24 mouse cellular contexts compared by ENCODE assay signal in genomic region chr8:83210676-83211075, GRCm38 (mm10). TPM values are rescaled to one million over a fixed set of nuclear protein-coding genes. Genes with fewer than 3 reads are reported as not detected.
A peak's percentile ranks its signal among the peaks of the same experiment; 100 is the strongest.
DNase-seq lines count a peak whose midpoint lies in the region; ATAC-seq and TF ChIP-seq lines count a peak whose summit lies in the region.
"Had no signal": no experiment of that assay in that cellular context is flagged by ENCODE, and none has a peak within 500 bp of the region (broad histone marks: within the 10 kb centered on the region; RNA-seq: fewer than 3 reads in every experiment).

No protein-coding gene starts in this region.

- 94% methylated on average over 7 of the region's 7 CpGs for WGBS in midbrain, embryonic 11.5 days
- 92% methylated on average over 7 of the region's 7 CpGs for WGBS in midbrain, embryonic 13.5 days
- 86% methylated on average over 7 of the region's 7 CpGs for WGBS in olfactory bulb, adult 2 months

- H3K4me1 ChIP-seq in midbrain, embryonic 11.5 days (ENCODE audit: control insufficient read depth, insufficient read depth, low read length): no peaks in the 10 kb centered on the region; the same call in 1 of the 2 replicates
- peaks cover 17% of the 10 kb centered on the region for H3K4me1 ChIP-seq in midbrain, embryonic 13.5 days (replicated peaks)
- peaks cover 21% of the 10 kb centered on the region for H3K4me1 ChIP-seq in olfactory bulb, adult 2 months (ENCODE audit: control insufficient read depth, insufficient read depth, low read length)
- H3K4me1 ChIP-seq: embryonic facial prominence, embryonic 10.5 days; embryonic facial prominence, embryonic 12.5 days had no signal

- peak; percentile 6 for DNase-seq in cerebellum, adult 9-11 months
- DNase-seq in cerebellum, adult 11-12 months: no peak
- peak; percentile 71 for DNase-seq in midbrain, embryonic 11.5 days (ENCODE audit: low spot score, missing footprints)
- DNase-seq in kidney, adult 9 months: no peak
- DNase-seq: adrenal gland, adult 8-10 months; adrenal gland, postnatal 14 days; adrenal gland, postnatal 36 days; B cell, adult 2 months; cerebellum, adult 18-20 months; cerebellum, adult 8-10 months; cerebellum, postnatal 10 days; cerebellum, postnatal 25 days; forebrain, postnatal 0 days had no signal

- H3K9me3 ChIP-seq in midbrain, embryonic 11.5 days (ENCODE audit: control insufficient read depth, low read length): no peaks in the 10 kb centered on the region
- H3K9me3 ChIP-seq in midbrain, embryonic 13.5 days: no peaks in the 10 kb centered on the region
- H3K9me3 ChIP-seq: embryonic facial prominence, embryonic 10.5 days; embryonic facial prominence, embryonic 12.5 days; forebrain, embryonic 13.5 days; forebrain, embryonic 15.5 days; G1E had no signal

- no peak overlapping the region for H3K9ac ChIP-seq in midbrain, embryonic 11.5 days (ENCODE audit: low read length)
- no peak overlapping the region for H3K9ac ChIP-seq in midbrain, embryonic 13.5 days (replicated peaks)
- H3K9ac ChIP-seq: embryonic facial prominence, embryonic 12.5 days; forebrain, embryonic 13.5 days; forebrain, embryonic 15.5 days; forebrain, postnatal 0 days had no signal

- H3K27me3 ChIP-seq in midbrain, embryonic 11.5 days (ENCODE audit: control insufficient read depth, insufficient read depth, low read length): no peaks in the 10 kb centered on the region
- no peaks in the 10 kb centered on the region for H3K27me3 ChIP-seq in midbrain, embryonic 13.5 days
- H3K27me3 ChIP-seq: CH12.LX; embryonic facial prominence, embryonic 12.5 days; forebrain, embryonic 13.5 days; forebrain, embryonic 15.5 days; Patski had no signal

- no peak for TF ChIP-seq POLR2A in olfactory bulb, adult 2 months (IDR thresholded peaks at IDR 0.05; ENCODE audit: insufficient read depth, low read depth, low read length)

- no peak for ATAC-seq in midbrain, embryonic 11.5 days (ENCODE audit: low FRiP score)
- ATAC-seq in midbrain, embryonic 13.5 days: no peak
- ATAC-seq: activated CD4-positive, CD25-positive, alpha-beta regulatory T cell, adult 4 months; CD4-positive, CD25-positive, alpha-beta regulatory T cell, adult 4 months; forebrain, embryonic 13.5 days; forebrain, embryonic 15.5 days; forebrain, postnatal 0 days; Patski had no signal

- no peak overlapping the region for H3K27ac ChIP-seq in midbrain, embryonic 11.5 days (ENCODE audit: low read depth, low read length)
- H3K27ac ChIP-seq in midbrain, embryonic 13.5 days: no peak overlapping the region
- H3K27ac ChIP-seq in olfactory bulb, adult 2 months (ENCODE audit: insufficient read depth, low read depth, low read length): peak overlapping the region; percentile 87; the same call in 1 of the 2 replicates
- H3K27ac ChIP-seq: embryonic facial prominence, embryonic 10.5 days; embryonic facial prominence, embryonic 12.5 days; forebrain, embryonic 13.5 days; forebrain, embryonic 15.5 days had no signal

- H3K4me3 ChIP-seq in midbrain, embryonic 11.5 days (ENCODE audit: low read depth, low read length): no peak overlapping the region
- H3K4me3 ChIP-seq in midbrain, embryonic 13.5 days (replicated peaks): no peak overlapping the region
- H3K4me3 ChIP-seq in olfactory bulb, adult 2 months (ENCODE audit: insufficient read depth, low read depth, low read length): no peak overlapping the region
- H3K4me3 ChIP-seq: embryonic facial prominence, embryonic 10.5 days; embryonic facial prominence, embryonic 12.5 days; forebrain, embryonic 13.5 days; forebrain, embryonic 15.5 days had no signal

- no peaks in the 10 kb centered on the region for H3K36me3 ChIP-seq in midbrain, embryonic 11.5 days (ENCODE audit: control insufficient read depth, insufficient read depth, low read length)
- peaks cover 27% of the 10 kb centered on the region for H3K36me3 ChIP-seq in midbrain, embryonic 13.5 days
- H3K36me3 ChIP-seq: embryonic facial prominence, embryonic 12.5 days; G1E had no signal

- no peak for TF ChIP-seq CTCF in olfactory bulb, adult 2 months (IDR thresholded peaks at IDR 0.05; ENCODE audit: insufficient read depth, low read depth, low read length)

- H3K4me2 ChIP-seq in midbrain, embryonic 11.5 days: no peak overlapping the region
- no peak overlapping the region for H3K4me2 ChIP-seq in midbrain, embryonic 13.5 days (replicated peaks)
- H3K4me2 ChIP-seq: embryonic facial prominence, embryonic 12.5 days; forebrain, embryonic 13.5 days; forebrain, embryonic 15.5 days had no signal

RNA-seq across cellular contexts. Expression of gene Gm10645, which starts 44.7 kb away (rescaled TPM):
- 5.8 and 6.6 TPM in 2 replicates for polyA plus RNA-seq in midbrain, embryonic 11.5 days (2014; fragmentation: Nextera tagmentation; extraction: Ambion mirVana)
- polyA plus RNA-seq in midbrain, embryonic 13.5 days (2015; fragmentation: Nextera tagmentation; extraction: Ambion mirVana): 6.9 and 7.4 TPM in 2 replicates
- polyA plus RNA-seq in olfactory bulb, adult 2 months (2012; ENCODE audit: insufficient read depth, insufficient read length, low replicate concordance, missing spikeins): not detected in 2 replicates
- polyA plus RNA-seq: activated CD4-positive, CD25-positive, alpha-beta regulatory T cell, adult 4 months; CD4-positive, CD25-positive, alpha-beta regulatory T cell, adult 4 months; G1E had no signal

RNA-seq across cellular contexts. Expression of gene Tbc1d9, which starts 45.5 kb away (rescaled TPM):
- polyA plus RNA-seq in midbrain, embryonic 11.5 days (2014; fragmentation: Nextera tagmentation; extraction: Ambion mirVana): 11.3 and 11.8 TPM in 2 replicates
- 12.6 and 13.5 TPM in 2 replicates for polyA plus RNA-seq in midbrain, embryonic 13.5 days (2015; fragmentation: Nextera tagmentation; extraction: Ambion mirVana)
- polyA plus RNA-seq in olfactory bulb, adult 2 months (2012; ENCODE audit: insufficient read depth, insufficient read length, low replicate concordance, missing spikeins): 56.9 TPM in 1 of 2 replicates, not detected in the other
- polyA plus RNA-seq: G1E had no signal

Comparison
In these comparisons a context has a peak if more than half of its experiments do, and no peak if none do; other contexts are left out.
1. DNase-seq: peak in cerebellum, adult 9-11 months (single experiment) and midbrain, embryonic 11.5 days (single experiment); none in cerebellum, adult 11-12 months (single experiment) and kidney, adult 9 months (single experiment).